In the genomic region with DNA sequence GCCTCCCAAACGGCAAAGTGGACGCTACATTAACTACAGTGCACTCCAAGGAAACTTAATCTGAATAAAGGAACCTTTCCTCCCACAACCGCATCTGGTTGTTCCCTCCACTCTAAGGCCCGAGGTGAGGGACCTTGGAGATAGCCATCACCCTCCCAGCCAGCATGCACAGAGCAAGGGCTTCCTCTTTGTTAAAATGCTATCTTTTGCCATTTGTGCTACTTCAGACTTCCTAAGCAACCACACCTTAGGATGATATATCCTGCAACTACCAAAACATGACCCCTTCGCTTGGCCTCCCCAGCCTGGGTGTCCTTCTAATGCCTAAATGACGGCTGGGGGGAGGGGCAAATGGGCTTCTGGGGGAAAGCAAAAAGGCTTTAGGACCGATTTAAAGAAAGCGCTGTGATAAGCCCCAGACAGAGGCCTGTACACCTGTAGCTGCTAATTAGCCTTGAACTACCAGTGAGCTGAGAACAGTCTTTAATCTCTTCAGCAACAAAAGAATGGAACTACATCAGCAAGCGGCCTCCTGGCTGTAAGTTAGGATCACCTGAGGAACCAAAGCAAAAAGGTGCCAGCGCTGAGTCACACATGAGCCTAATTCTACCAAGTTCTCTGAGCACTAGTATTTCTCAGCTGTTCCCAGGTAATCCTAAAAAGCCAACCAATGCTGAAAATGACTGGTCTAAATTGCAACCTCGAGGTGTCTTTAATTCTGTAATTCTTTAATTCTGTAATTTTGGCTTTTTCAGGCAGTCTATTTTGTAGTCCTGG, we compare ENCODE assay signal across 11 mouse cellular contexts. TPM values are rescaled to one million over a fixed set of nuclear protein-coding genes. Genes with fewer than 3 reads are reported as not detected.
A peak's percentile ranks its signal among the peaks of the same experiment; 100 is the strongest.
DNase-seq lines count a peak whose midpoint lies in the region; ATAC-seq lines count a peak whose summit lies in the region.
"Had no signal": no experiment of that assay in that cellular context is flagged by ENCODE, and none has a peak within 500 bp of the region (broad histone marks: within the 10 kb centered on the region; RNA-seq: fewer than 3 reads in every experiment).

No protein-coding gene starts in this region.

- ATAC-seq in heart, embryonic 14.5 days (ENCODE audit: insufficient number of reproducible peaks, insufficient read depth, low FRiP score, low read depth) = no peak
- ATAC-seq in megakaryocyte, adult 5-6 weeks (ENCODE audit: poor library complexity, severe bottlenecking) = no peak
- peak; percentile 19; the same call in 1 of the 2 replicates for ATAC-seq in common myeloid progenitor, adult 5-6 weeks (replicated peaks; ENCODE audit: low read depth, poor library complexity, severe bottlenecking)
- no peak for ATAC-seq in liver, embryonic 13.5 days (ENCODE audit: low read depth)
- ATAC-seq: midbrain, embryonic 16.5 days had no signal

- H3K27me3 ChIP-seq in heart, embryonic 14.5 days (ENCODE audit: control insufficient read depth, insufficient read depth, low read length) = no peaks in the 10 kb centered on the region
- H3K27me3 ChIP-seq in megakaryocyte, embryonic 14.5 days (replicated peaks) = no peaks in the 10 kb centered on the region
- no peaks in the 10 kb centered on the region for H3K27me3 ChIP-seq in liver, embryonic 13.5 days

- H3K4me3 ChIP-seq in heart, embryonic 14.5 days (ENCODE audit: control insufficient read depth in 1 of 2, insufficient read depth in 1 of 2, low read depth in 1 of 2, low read length in 2 of 2) = no peak overlapping the region
- peak overlapping the region; percentile 87 for H3K4me3 ChIP-seq in megakaryocyte, embryonic 14.5 days (replicated peaks)
- H3K4me3 ChIP-seq in liver, embryonic 13.5 days (replicated peaks) = peak overlapping the region; percentile 98

- H3K27ac ChIP-seq in heart, embryonic 14.5 days (replicated peaks in 1 of 2; ENCODE audit: control insufficient read depth in 1 of 2, insufficient read depth in 1 of 2, low read depth in 2 of 2, low read length in 2 of 2) = no peak overlapping the region
- peak overlapping the region; percentile 97 for H3K27ac ChIP-seq in liver, embryonic 13.5 days

- peaks cover 23 to 45% of the 10 kb centered on the region in 2 experiments for H3K4me1 ChIP-seq in heart, embryonic 14.5 days (ENCODE audit: control insufficient read depth in 2 of 2, insufficient read depth in 2 of 2, low read length in 2 of 2)
- H3K4me1 ChIP-seq in megakaryocyte, embryonic 14.5 days = peaks cover 81% of the 10 kb centered on the region
- peaks cover 81% of the 10 kb centered on the region for H3K4me1 ChIP-seq in liver, embryonic 13.5 days (replicated peaks)

- intact Hi-C loops in heart, postnatal 25 days (cut with DNase I) = loop anchor here (5.0 kb wide), 2 partner anchors 79 to 199 kb away; no protein-coding TSS in a partner anchor

- H3K9ac ChIP-seq in heart, embryonic 14.5 days (ENCODE audit: low read length) = no peak overlapping the region
- H3K9ac ChIP-seq in liver, embryonic 13.5 days = peak overlapping the region; percentile 99

- peaks cover 26% of the 10 kb centered on the region for H3K36me3 ChIP-seq in heart, embryonic 14.5 days (ENCODE audit: control insufficient read depth, insufficient read depth, low read length)
- peaks cover 81% of the 10 kb centered on the region for H3K36me3 ChIP-seq in megakaryocyte, embryonic 14.5 days (replicated peaks; ENCODE audit: low read length)
- H3K36me3 ChIP-seq in liver, embryonic 13.5 days = peaks cover 81% of the 10 kb centered on the region

- WGBS in heart, embryonic 14.5 days = 61% methylated on average over 11 of the region's 11 CpGs
- WGBS in liver, embryonic 13.5 days (ENCODE audit: insufficient replicate concordance) = 27% methylated on average over 11 of the region's 11 CpGs

- no peaks in the 10 kb centered on the region for H3K9me3 ChIP-seq in heart, embryonic 14.5 days (ENCODE audit: control insufficient read depth, low read length)
- no peaks in the 10 kb centered on the region for H3K9me3 ChIP-seq in megakaryocyte, embryonic 14.5 days
- peaks cover 8% of the 10 kb centered on the region for H3K9me3 ChIP-seq in liver, embryonic 13.5 days (replicated peaks)

- peak overlapping the region; percentile 11; the same call in 1 of the 2 replicates for H3K4me2 ChIP-seq in heart, embryonic 14.5 days (ENCODE audit: low read length)
- H3K4me2 ChIP-seq in liver, embryonic 13.5 days = peak overlapping the region; percentile 100

- DNase-seq in heart, postnatal 25 days (ENCODE audit: low spot score) = no peak
- DNase-seq in liver, embryonic 13.5 days = no peak
- no peak for DNase-seq in urinary bladder, postnatal 25 days (ENCODE audit: low spot score)
- no peak for DNase-seq in adrenal gland, postnatal 4 days (ENCODE audit: low spot score in 2 of 2)
- DNase-seq: layer of hippocampus, postnatal 36 days; right cerebral cortex, adult 18-20 months had no signal

RNA-seq across cellular contexts. Expression of a gene that starts 4.9 kb away (rescaled TPM):
- polyA plus RNA-seq in heart, embryonic 14.5 days (2014; fragmentation: Nextera tagmentation; extraction: Ambion mirVana) = 6.3 and 7.1 TPM in 2 replicates
- 10 to 100 TPM; 69.7 to 90.2 TPM for total RNA-seq in heart, postnatal 25 days (2021)
- polyA plus RNA-seq in megakaryocyte, embryonic 14.5 days (2012; ENCODE audit: insufficient read depth, low replicate concordance) = 14.8 and 55.2 TPM in 2 replicates
- total RNA-seq in megakaryocyte, adult 5-6 weeks (2015) = 25.3 and 25.7 TPM in 2 replicates
- total RNA-seq in megakaryocyte, adult 5-6 weeks (2017) = 24.9 and 27.4 TPM in 2 replicates
- total RNA-seq in common myeloid progenitor, adult 5-6 weeks (2017) = 46.1 and 57.6 TPM in 2 replicates
- polyA plus RNA-seq in liver, embryonic 13.5 days (2015; fragmentation: Nextera tagmentation; extraction: Ambion mirVana) = 14.5 and 15.2 TPM in 2 replicates
- total RNA-seq in adrenal gland, postnatal 4 days (2021) = 10 to 100 TPM; 71.7 to 72.8 TPM

Comparison
In these comparisons a context has a peak if more than half of its experiments do, and no peak if none do; other contexts are left out.
1. H3K4me3 ChIP-seq: peak in megakaryocyte, embryonic 14.5 days (single experiment) and liver, embryonic 13.5 days (single experiment); none in heart, embryonic 14.5 days (0 of 2).